Mouse (Mus musculus): Measurements from ENCODE around the gene Ppp4c. TPM values are rescaled to one million over a fixed set of nuclear protein-coding genes. Genes with fewer than 3 reads are reported as not detected.

Gene Ppp4c
- polyA plus RNA-seq, 1 experiment = 113 TPM

DNA sequence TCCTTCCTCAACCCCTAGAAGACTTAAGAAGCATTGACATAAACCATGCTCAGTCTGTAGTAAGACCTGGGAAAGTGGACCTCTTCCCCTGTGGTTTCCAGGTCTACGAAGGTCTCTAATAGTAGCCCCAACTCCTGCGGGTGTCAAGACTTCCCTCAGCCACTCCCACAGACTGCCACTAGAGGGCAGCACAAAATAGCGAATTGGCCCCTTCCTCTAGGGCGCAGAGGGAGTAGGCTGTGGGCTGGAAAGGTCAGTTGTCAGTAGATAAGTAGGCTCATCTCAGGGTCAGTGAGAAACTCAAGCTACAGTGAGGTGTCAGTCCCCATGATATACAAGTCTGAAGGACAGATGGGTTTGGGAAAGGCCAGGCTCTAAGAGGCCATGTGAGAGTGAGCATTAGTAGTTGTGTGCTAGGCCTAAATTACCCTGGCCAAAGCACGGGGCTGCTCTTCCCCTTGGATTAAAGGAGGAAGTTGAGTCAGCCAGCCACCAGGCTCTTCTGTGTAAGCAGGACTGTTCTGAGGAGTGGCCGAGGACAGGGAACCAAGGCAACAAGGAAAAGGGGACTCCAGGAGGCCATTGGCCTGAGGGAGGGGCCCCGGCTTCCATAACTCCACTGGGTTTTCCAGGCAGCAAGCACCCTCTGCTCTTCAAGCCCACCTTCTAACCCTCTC lies 29.7 kb upstream of the Ppp4c start:
- Histone ChIP-seq H3K4me3 (no peak overlapping the region), H3ac (ENCODE audit: control insufficient read depth, insufficient read length) (no peak overlapping the region), H3K79me2 (ENCODE audit: control insufficient read depth, insufficient read depth) (no peaks in the 10 kb centered on the region), H3K4me2 (ENCODE audit: low read depth) (no peak overlapping the region), H3K27me3 (ENCODE audit: control insufficient read depth, insufficient read depth, insufficient read length) (peaks cover 43% of the 10 kb centered on the region), H3K36me3 (ENCODE audit: control insufficient read depth, insufficient read depth) (no peaks in the 10 kb centered on the region)
- TF ChIP-seq TCF12 (IDR thresholded peaks at IDR 0.05; ENCODE audit: insufficient read depth, poor library complexity, severe bottlenecking) (no peak), MYOG (IDR thresholded peaks at IDR 0.05; ENCODE audit: control insufficient read depth in 1 of 3, insufficient read depth in 1 of 3, insufficient read length in 2 of 3, low read depth in 2 of 3) (no peak), USF1 (IDR thresholded peaks at IDR 0.05; ENCODE audit: low read depth) (no peak), TCF3 (IDR thresholded peaks at IDR 0.05; ENCODE audit: insufficient read length, low read depth) (no peak)

DNA sequence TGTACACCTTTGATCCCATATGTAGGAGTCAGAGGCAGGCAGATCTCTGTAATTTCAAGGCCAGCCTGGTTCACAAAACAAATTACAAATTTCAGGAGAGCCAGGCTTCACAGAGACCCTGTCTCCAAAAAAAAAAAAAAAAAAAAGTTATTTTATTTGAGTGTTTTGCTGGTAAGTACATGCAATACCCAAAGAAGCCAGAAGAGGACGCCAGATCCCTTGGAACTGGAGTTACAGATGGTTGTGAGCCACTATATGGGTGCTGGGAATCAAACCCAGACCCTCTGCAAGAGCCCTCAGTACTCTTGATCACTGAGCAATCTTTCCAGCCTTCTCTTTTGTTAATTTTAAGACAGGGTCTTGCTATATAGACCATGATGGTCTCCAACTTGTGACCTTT lies 26.5 kb upstream of the Ppp4c start:
- Histone ChIP-seq H3K4me3 (no peak overlapping the region), H3K79me2 (ENCODE audit: control insufficient read depth, insufficient read depth) (no peaks in the 10 kb centered on the region), H3K27me3 (ENCODE audit: control insufficient read depth, insufficient read depth, insufficient read length) (peaks cover 16% of the 10 kb centered on the region), H3K4me2 (ENCODE audit: low read depth) (no peak overlapping the region), H3ac (ENCODE audit: control insufficient read depth, insufficient read length) (no peak overlapping the region), H3K36me3 (ENCODE audit: control insufficient read depth, insufficient read depth) (no peaks in the 10 kb centered on the region)
- no peak for TF ChIP-seq MYOD1 (IDR thresholded peaks at IDR 0.05; ENCODE audit: control insufficient read depth in 1 of 3, insufficient read length in 2 of 3, low read depth in 2 of 3)
- no peak for TF ChIP-seq TCF3 (IDR thresholded peaks at IDR 0.05; ENCODE audit: insufficient read length, low read depth)
- no peak for TF ChIP-seq MYOG (IDR thresholded peaks at IDR 0.05; ENCODE audit: control insufficient read depth in 1 of 3, insufficient read depth in 1 of 3, insufficient read length in 2 of 3, low read depth in 2 of 3)

DNA sequence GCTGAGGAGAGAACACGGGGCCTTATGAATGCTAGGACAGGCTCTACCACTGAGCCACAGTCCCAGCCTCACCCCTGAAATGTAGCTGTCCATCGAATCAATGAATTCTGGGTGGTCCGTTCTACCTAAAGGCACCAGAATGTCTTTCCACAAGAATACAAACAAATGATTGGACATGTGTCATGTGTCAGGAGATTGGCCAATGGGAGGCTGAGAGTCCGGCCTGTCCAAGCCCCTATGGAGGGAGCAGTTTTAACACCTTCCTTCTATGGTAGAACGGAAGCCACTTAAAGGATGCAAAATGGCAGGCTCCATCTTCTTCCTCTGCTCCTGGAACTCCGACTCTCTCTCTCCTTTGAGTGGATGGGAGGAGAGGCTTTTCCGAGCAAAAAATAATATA lies 25.3 kb upstream of the Ppp4c start:
- no peaks in the 10 kb centered on the region for H3K36me3 ChIP-seq (ENCODE audit: control insufficient read depth, insufficient read depth)
- H3K27me3 ChIP-seq (ENCODE audit: control insufficient read depth, insufficient read depth, insufficient read length) = peaks cover 4% of the 10 kb centered on the region
- no peaks in the 10 kb centered on the region for H3K79me2 ChIP-seq (ENCODE audit: control insufficient read depth, insufficient read depth)
- H3K4me3 ChIP-seq = no peak overlapping the region
- H3K4me2 ChIP-seq (ENCODE audit: low read depth) = no peak overlapping the region
- TF ChIP-seq USF1 (IDR thresholded peaks at IDR 0.05; ENCODE audit: low read depth) (no peak), REST (IDR thresholded peaks at IDR 0.05; ENCODE audit: insufficient read depth, insufficient read length) (no peak), MYOG (IDR thresholded peaks at IDR 0.05; ENCODE audit: control insufficient read depth in 1 of 3, insufficient read depth in 1 of 3, insufficient read length in 2 of 3, low read depth in 2 of 3) (no peak), MAX (IDR thresholded peaks at IDR 0.05; ENCODE audit: low read depth) (no peak), POLR2A (IDR thresholded peaks at IDR 0.05; ENCODE audit: insufficient read length, low read depth) (no peak), MYOD1 (IDR thresholded peaks at IDR 0.05; ENCODE audit: control insufficient read depth in 1 of 3, insufficient read length in 2 of 3, low read depth in 2 of 3) (no peak), TCF3 (IDR thresholded peaks at IDR 0.05; ENCODE audit: insufficient read length, low read depth) (no peak), POLR2AphosphoS2 (IDR thresholded peaks at IDR 0.05; ENCODE audit: insufficient read length, low read depth) (no peak), TCF12 (IDR thresholded peaks at IDR 0.05; ENCODE audit: insufficient read depth, poor library complexity, severe bottlenecking) (no peak), E2F4 (IDR thresholded peaks at IDR 0.05; ENCODE audit: insufficient read depth) (no peak), CEBPB (IDR thresholded peaks at IDR 0.05; ENCODE audit: insufficient read depth, poor library complexity, severe bottlenecking) (no peak), SRF (IDR thresholded peaks at IDR 0.05; ENCODE audit: control insufficient read depth, insufficient read length, low read depth) (no peak)
- H3ac ChIP-seq (ENCODE audit: control insufficient read depth, insufficient read length) = no peak overlapping the region

DNA sequence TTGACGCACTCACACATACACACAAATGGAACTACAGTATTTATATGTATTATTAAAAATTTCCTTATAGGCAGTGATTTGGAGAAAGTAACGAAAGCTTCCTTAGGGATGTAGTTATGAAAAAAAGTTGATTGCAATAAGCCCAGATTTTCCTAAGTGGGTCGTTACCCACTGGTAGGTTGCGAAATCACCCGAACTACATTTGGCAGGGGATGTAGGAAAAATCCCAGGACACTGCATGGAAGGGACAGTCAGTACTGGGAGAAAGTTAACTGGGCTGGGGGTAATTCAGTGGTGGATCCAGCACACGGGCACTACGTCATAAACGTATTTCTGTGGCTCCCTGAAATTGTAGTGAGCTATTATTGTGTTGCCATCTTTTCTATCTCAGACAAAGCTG lies 24.2 kb upstream of the Ppp4c start:
- H3K4me2 ChIP-seq (ENCODE audit: low read depth) = no peak overlapping the region
- H3K36me3 ChIP-seq (ENCODE audit: control insufficient read depth, insufficient read depth) = no peaks in the 10 kb centered on the region
- H3K79me2 ChIP-seq (ENCODE audit: control insufficient read depth, insufficient read depth) = no peaks in the 10 kb centered on the region
- TF ChIP-seq REST (IDR thresholded peaks at IDR 0.05; ENCODE audit: insufficient read depth, insufficient read length) (no peak), E2F4 (IDR thresholded peaks at IDR 0.05; ENCODE audit: insufficient read depth) (no peak), MYOG (IDR thresholded peaks at IDR 0.05; ENCODE audit: control insufficient read depth in 1 of 3, insufficient read depth in 1 of 3, insufficient read length in 2 of 3, low read depth in 2 of 3) (no peak), SRF (IDR thresholded peaks at IDR 0.05; ENCODE audit: control insufficient read depth, insufficient read length, low read depth) (no peak), TCF3 (IDR thresholded peaks at IDR 0.05; ENCODE audit: insufficient read length, low read depth) (no peak), USF1 (IDR thresholded peaks at IDR 0.05; ENCODE audit: low read depth) (no peak), CEBPB (IDR thresholded peaks at IDR 0.05; ENCODE audit: insufficient read depth, poor library complexity, severe bottlenecking) (no peak), MYOD1 (IDR thresholded peaks at IDR 0.05; ENCODE audit: control insufficient read depth in 1 of 3, insufficient read length in 2 of 3, low read depth in 2 of 3) (no peak), TCF12 (IDR thresholded peaks at IDR 0.05; ENCODE audit: insufficient read depth, poor library complexity, severe bottlenecking) (no peak), MAX (IDR thresholded peaks at IDR 0.05; ENCODE audit: low read depth) (no peak), POLR2AphosphoS2 (IDR thresholded peaks at IDR 0.05; ENCODE audit: insufficient read length, low read depth) (no peak)
- H3K27me3 ChIP-seq (ENCODE audit: control insufficient read depth, insufficient read depth, insufficient read length) = no peaks in the 10 kb centered on the region
- no peak overlapping the region for H3K4me3 ChIP-seq
- no peak overlapping the region for H3ac ChIP-seq (ENCODE audit: control insufficient read depth, insufficient read length)

DNA sequence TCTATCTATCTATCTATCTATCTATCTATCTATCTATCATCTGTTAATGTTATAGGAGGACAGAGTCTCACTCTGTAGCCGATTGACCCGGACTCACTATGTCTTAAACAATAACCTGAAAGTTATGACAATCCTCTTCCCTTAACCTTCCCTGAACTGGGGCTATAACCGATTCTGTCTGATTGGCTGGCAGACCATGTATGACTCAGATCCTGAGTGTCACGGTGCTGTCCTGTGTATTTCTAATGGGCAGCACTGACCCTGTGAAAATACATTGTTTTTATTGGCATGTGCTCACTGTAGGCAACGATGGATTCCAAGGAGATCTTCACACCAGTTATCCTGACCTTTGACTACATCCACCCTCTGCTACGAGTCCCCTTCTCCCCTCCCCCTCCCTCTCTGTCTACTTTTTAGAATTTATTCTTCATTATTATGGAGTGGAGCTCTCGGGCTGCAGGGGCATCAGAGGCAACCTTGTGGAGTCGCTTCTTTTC lies 23.5 kb upstream of the Ppp4c start:
- H3K79me2 ChIP-seq (ENCODE audit: control insufficient read depth, insufficient read depth) = no peaks in the 10 kb centered on the region
- no peaks in the 10 kb centered on the region for H3K36me3 ChIP-seq (ENCODE audit: control insufficient read depth, insufficient read depth)
- no peak overlapping the region for H3K4me2 ChIP-seq (ENCODE audit: low read depth)
- no peak overlapping the region for H3K4me3 ChIP-seq
- TF ChIP-seq MYOD1 (IDR thresholded peaks at IDR 0.05; ENCODE audit: control insufficient read depth in 1 of 3, insufficient read length in 2 of 3, low read depth in 2 of 3) = no peak
- no peak for TF ChIP-seq MYOG (IDR thresholded peaks at IDR 0.05; ENCODE audit: control insufficient read depth in 1 of 3, insufficient read depth in 1 of 3, insufficient read length in 2 of 3, low read depth in 2 of 3)
- no peak for TF ChIP-seq CEBPB (IDR thresholded peaks at IDR 0.05; ENCODE audit: insufficient read depth, poor library complexity, severe bottlenecking)
- no peak for TF ChIP-seq REST (IDR thresholded peaks at IDR 0.05; ENCODE audit: insufficient read depth, insufficient read length)
- no peak for TF ChIP-seq USF1 (IDR thresholded peaks at IDR 0.05; ENCODE audit: low read depth)
- TF ChIP-seq TCF12 (IDR thresholded peaks at IDR 0.05; ENCODE audit: insufficient read depth, poor library complexity, severe bottlenecking) = no peak
- no peak for TF ChIP-seq E2F4 (IDR thresholded peaks at IDR 0.05; ENCODE audit: insufficient read depth)
- TF ChIP-seq SRF (IDR thresholded peaks at IDR 0.05; ENCODE audit: control insufficient read depth, insufficient read length, low read depth) = no peak
- TF ChIP-seq MAX (IDR thresholded peaks at IDR 0.05; ENCODE audit: low read depth) = no peak
- TF ChIP-seq POLR2AphosphoS2 (IDR thresholded peaks at IDR 0.05; ENCODE audit: insufficient read length, low read depth) = no peak
- TF ChIP-seq POLR2A (IDR thresholded peaks at IDR 0.05; ENCODE audit: insufficient read length, low read depth) = no peak
- TF ChIP-seq TCF3 (IDR thresholded peaks at IDR 0.05; ENCODE audit: insufficient read length, low read depth) = no peak
- H3K27me3 ChIP-seq (ENCODE audit: control insufficient read depth, insufficient read depth, insufficient read length) = no peaks in the 10 kb centered on the region
- no peak overlapping the region for H3ac ChIP-seq (ENCODE audit: control insufficient read depth, insufficient read length)
